Mouse (Mus musculus) stomach, postnatal 0 days (tissue): ENCODE data around the gene Etaa1. TPM values are rescaled to one million over a fixed set of nuclear protein-coding genes. Genes with fewer than 3 reads are reported as not detected.
"Not testable (repeated sequence)": the region's sequence is repeated elsewhere in the genome, so short reads cannot be mapped to it uniquely, and the experiment has no call there.

Source experiments
- ATAC-seq: fragments of 200-750 bp; cut with Nextera tagmentation; 2 replicates; pipeline ENCODE4 v1.8.0; 2017; ENCODE audit not compliant: low FRiP score, low TSS enrichment
- DNase-seq: peaks from one replicate; pipeline ENCODE4 v3.0.0-alpha.2; 2016; ENCODE audit warnings: low spot score
- H3K27ac ChIP-seq: fragments of 300-500 bp; sonication (generic); replicated peaks from 2 replicates; pipeline ENCODE4 v1.5.1; 2014; ENCODE audit warnings: mild to moderate bottlenecking, control low read depth
- H3K27me3 ChIP-seq: fragments of 300-500 bp; sonication (generic); 2 replicates; pipeline ENCODE4 v1.6.1; 2014; ENCODE audit warnings: low read length; ENCODE audit not compliant: control insufficient read depth, insufficient read depth
- H3K36me3 ChIP-seq: fragments of 300-500 bp; sonication (generic); 2 replicates; pipeline ENCODE4 v1.6.1; 2014; ENCODE audit warnings: low read length, mixed read lengths; ENCODE audit not compliant: control insufficient read depth, insufficient read depth
- H3K4me1 ChIP-seq: fragments of 300-500 bp; sonication (generic); replicated peaks from 2 replicates; pipeline ENCODE4 v1.6.1; 2014; ENCODE audit warnings: antibody characterized with exemption; ENCODE audit not compliant: control insufficient read depth, insufficient read depth
- H3K4me2 ChIP-seq: fragments of 300-500 bp; sonication (generic); replicated peaks from 2 replicates; pipeline ENCODE4 v1.6.1; 2014; ENCODE audit warnings: low read depth, mild to moderate bottlenecking, control low read depth, moderate library complexity
- H3K4me3 ChIP-seq: fragments of 300-500 bp; sonication (generic); 2 replicates; pipeline ENCODE4 v1.5.1; 2014; ENCODE audit warnings: low read depth, low read length, control low read depth
- H3K9ac ChIP-seq: fragments of 300-500 bp; sonication (generic); 2 replicates; pipeline ENCODE4 v1.6.1; 2014; ENCODE audit warnings: mild to moderate bottlenecking, low read length, control low read depth, mixed read lengths
- H3K9me3 ChIP-seq: fragments of 300-500 bp; sonication (generic); 2 replicates; pipeline ENCODE4 v1.6.1; 2016; ENCODE audit warnings: low read length; ENCODE audit not compliant: control insufficient read depth
- CTCF ChIP-seq: IDR thresholded peaks from 2 replicates; pipeline ENCODE4 v1.5.1; 2016; ENCODE audit warnings: antibody characterized with exemption, low read depth, mild to moderate bottlenecking, moderate library complexity
- EP300 ChIP-seq: optimal IDR thresholded peaks from 2 replicates; pipeline ENCODE3; 2016; ENCODE audit warnings: antibody characterized with exemption
- WGBS: fragments of 180-500 bp; shearing (Covaris S2); extraction: QIAGEN DNeasy Blood & Tissue Kit; methylation state at CpG from one replicate; pipeline ENCODE4 v1.1.7; 2014; 5-methylcytosine and 5-hydroxymethylcytosine counted together
- polyA plus RNA-seq: library from polyadenylated mRNA; unstranded; fragments of >200 nt; fragmentation: Nextera tagmentation; extraction: Ambion mirVana; gene quantifications from 2 replicates; pipeline ENCODE4 v1.2.1, GENCODE M21; 2015

Gene Etaa1
- polyA plus RNA-seq, 1 experiment from 2014 or later = 5.0 TPM

GRCm38 (mm10) chr11:17916486-17916885 is 37.2 kb downstream of the Etaa1 start:
- no peak overlapping the region for H3K4me3 ChIP-seq
- ATAC-seq (no peak), DNase-seq (no peak)
- H3K9me3 ChIP-seq = no peaks in the 10 kb centered on the region
- no peak overlapping the region for H3K9ac ChIP-seq
- no peak for TF ChIP-seq CTCF
- no peak for TF ChIP-seq EP300
- no peaks in the 10 kb centered on the region for H3K27me3 ChIP-seq
- no peak overlapping the region for H3K27ac ChIP-seq
- 96% methylated on average over 1 of the region's 1 CpGs for WGBS
- H3K36me3 ChIP-seq = no peaks in the 10 kb centered on the region
- no peak overlapping the region for H3K4me2 ChIP-seq
- no peaks in the 10 kb centered on the region for H3K4me1 ChIP-seq

- not testable (repeated sequence) for ATAC-seq, H3K4me1 ChIP-seq, H3K27me3 ChIP-seq, H3K9ac ChIP-seq, H3K36me3 ChIP-seq, H3K9me3 ChIP-seq, H3K4me2 ChIP-seq, H3K4me3 ChIP-seq, H3K27ac ChIP-seq, DNase-seq
- WGBS = 81% methylated on average over 4 of the region's 4 CpGs
Measured at GRCm38 (mm10) chr11:17900996-17901395, 52.7 kb downstream of the Etaa1 start.
